Mouse (Mus musculus) heart, adult 9 months (tissue): ENCODE results near the gene Mical1.
A peak's percentile ranks its signal among the peaks of the same experiment; 100 is the strongest.

Experiments
- DNase-seq, 2 experiments: peaks; one replicate each; pipeline ENCODE4 v3.0.0; 2022; ENCODE audit warnings: low spot score in 2 of 2

The Mical1 gene

GRCm38 (mm10) chr10:41476171-41477017, at the start of gene Mical1:
TSS of gene Mical1 (plus strand) at chr10:41476314.
- DNase-seq: peak; percentile 72 to 78

- no peak for DNase-seq
Measured at GRCm38 (mm10) chr10:41426368-41426767, 49.7 kb upstream of the Mical1 start.

DNA sequence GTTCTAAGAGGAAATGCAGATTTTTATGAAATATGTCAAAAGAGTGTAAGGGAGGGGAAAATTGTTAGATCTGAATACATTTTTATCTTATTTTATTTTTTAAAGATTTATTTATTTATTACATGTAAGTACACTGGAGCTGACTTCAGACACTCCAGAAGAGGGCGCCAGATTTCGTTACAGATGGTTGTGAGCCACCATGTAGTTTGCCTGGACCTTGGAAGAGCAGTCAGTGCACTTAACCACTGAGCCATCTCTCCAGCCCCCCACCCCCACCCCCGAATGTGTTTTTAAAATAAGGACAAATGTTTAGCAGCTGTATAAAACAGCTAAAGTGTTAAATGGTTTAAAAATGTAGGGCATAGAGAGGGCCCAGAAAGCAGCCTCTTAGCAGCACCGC, 41.5 kb upstream of the Mical1 start:
- peak; percentile 18 to 49 for DNase-seq

DNA sequence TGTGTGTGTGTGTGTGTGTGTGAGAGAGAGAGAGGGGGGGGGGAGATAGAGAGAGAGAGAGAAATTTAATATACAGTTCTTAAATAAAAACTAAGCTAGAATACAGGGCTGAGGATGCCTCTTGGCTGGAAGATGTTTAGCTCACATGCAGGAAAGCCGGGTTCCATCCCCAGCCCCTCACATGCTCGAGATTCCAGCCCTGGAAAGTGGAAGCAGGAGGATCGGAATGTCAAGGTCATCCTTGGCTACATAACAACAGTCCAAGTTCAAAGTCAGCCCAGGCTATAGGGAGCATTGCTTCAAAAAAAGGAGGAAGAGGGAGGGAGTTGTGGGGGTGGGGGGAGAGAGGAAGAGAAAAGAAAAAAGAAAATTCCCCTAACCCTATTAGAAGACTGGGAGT, 41.0 kb upstream of the Mical1 start:
- no peak for DNase-seq

DNA sequence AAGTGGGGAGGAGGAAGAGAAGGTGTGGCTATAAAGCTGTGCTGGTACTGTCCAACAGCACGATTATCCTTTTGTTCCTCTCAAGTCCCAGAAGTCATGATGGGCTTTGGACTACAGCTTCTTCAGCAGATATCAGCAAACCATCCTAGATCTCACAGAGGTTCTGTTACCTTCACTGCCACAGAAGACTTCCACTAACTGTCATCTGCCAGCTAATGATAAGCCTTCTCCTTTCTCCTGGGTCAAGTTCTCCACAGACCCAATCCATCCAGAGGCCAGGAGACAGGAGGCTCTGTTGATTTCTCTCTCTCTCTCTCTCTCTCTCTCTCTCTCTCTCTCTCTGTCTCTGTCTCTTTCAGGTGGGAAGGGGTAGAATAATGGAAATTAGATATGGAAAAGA, 27.9 kb upstream of the Mical1 start:
- DNase-seq: no peak

GRCm38 (mm10) chr10:41449684-41450083, 26.4 kb upstream of the Mical1 start:
- DNase-seq: no peak

GRCm38 (mm10) chr10:41450137-41450670, 25.9 kb upstream of the Mical1 start, which contains the start of gene Zbtb24:
TSS of gene Zbtb24 (plus strand) at chr10:41450383.
- DNase-seq: peak; percentile 94 to 95

DNA sequence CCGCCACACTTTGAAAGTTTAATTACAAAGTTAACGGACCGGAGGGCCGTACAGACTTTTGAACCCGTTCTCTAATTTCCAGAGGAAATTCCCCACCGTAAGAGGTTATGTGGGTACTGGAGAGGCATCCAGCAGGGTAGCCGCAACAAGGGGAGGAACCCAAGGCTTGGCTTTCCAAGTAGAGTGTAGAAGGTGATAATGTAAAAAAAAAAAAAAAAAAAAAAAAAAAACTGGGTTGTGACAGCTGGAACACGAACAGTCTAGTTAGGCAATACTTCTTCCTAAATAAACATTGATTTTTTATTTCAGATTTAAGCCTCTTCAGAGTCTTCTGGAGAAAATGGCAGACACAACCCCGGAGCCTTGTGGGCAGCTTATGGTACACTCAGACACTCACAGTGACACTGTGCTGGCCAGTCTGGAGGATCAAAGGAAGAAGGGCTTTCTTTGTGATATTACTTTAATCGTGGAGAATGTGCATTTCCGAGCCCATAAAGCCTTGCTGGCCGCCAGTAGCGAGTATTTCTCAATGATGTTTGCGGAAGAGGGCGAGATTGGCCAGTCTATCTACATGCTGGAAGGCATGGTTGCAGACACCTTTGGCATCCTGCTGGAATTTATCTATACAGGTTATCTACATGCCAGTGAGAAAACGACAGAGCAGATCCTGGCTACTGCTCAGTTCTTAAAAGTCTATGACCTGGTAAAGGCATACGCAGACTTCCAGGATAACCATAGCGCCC, 25.2 kb upstream of the Mical1 start:
- DNase-seq: no peak

- no peak for DNase-seq
Measured at GRCm38 (mm10) chr10:41451656-41452055, 24.5 kb upstream of the Mical1 start.

- DNase-seq: no peak
Measured at GRCm38 (mm10) chr10:41452791-41453190, 23.3 kb upstream of the Mical1 start.

GRCm38 (mm10) chr10:41459990-41460389, 16.1 kb upstream of the Mical1 start:
- DNase-seq: no peak

DNA sequence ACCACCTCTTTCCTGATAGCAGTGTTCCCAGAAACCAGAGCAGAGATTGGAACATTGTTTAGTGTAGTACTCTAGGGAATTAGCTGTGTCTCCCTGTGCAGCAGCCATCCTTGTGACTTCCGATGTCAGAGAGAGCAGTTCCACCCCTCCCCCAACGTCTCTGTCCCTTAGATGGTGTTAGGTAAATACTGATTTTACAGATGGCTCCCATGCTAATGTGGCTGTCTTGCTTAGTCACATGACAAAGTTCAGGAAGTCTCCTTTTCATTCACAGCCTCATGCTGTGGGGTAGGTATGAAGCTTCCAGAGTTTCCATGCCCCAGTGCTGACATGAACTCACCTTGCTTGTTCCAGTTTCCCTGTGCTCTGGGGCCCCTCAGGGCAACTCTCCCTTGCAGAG, 15.6 kb upstream of the Mical1 start:
- DNase-seq: no peak

GRCm38 (mm10) chr10:41461057-41461722, 14.9 kb upstream of the Mical1 start:
- DNase-seq: no peak

DNA sequence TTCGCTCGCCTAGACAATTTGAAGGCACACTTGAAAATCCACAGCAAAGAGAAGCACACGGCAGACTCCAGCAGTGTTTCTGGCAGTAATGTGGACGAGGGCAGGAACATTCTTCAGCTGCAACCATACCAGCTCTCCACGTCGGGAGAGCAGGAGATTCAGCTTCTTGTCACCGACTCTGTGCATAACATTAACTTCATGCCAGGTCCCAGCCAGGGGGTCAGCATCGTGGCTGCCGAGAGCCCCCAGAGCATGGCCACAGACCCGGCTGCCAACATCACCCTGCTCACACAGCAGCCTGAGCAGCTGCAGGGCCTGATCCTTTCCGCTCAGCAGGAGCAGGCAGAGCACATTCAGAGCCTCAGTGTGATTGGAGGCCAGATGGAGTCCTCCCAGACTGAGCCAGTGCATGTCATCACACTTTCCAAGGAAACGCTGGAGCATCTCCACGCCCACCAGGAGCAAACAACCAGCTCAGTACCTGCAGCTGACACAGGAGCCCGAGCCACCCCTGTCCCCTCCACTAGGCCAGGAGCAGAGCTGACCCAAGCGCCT, 11.6 kb upstream of the Mical1 start:
- no peak for DNase-seq

- no peak for DNase-seq
Measured at GRCm38 (mm10) chr10:41467325-41467724, 8.8 kb upstream of the Mical1 start.

DNA sequence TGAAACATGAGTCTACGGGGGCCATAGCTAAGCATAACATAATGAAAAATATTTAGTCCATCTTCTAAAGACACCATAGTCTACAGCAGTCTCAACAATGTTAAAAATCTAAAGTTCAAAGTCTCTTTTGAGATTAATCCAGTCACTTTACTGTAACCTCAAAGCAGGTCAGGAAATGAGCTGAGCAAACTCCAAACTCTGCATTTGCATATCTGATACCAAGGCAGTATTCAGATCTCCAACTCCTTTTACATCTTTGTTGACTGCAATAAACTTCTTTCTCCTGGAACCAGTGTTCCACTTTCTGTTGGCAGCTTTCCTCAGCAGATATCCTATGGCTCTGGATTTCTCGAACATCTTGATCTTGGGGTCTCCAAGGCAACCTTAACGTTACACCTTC, 5.4 kb upstream of the Mical1 start:
- no peak for DNase-seq

- no peak for DNase-seq
Measured at GRCm38 (mm10) chr10:41472534-41472933, 3.6 kb upstream of the Mical1 start.

GRCm38 (mm10) chr10:41472962-41473481, 3.1 kb upstream of the Mical1 start:
- DNase-seq: no peak

- peak; percentile 69 to 81 for DNase-seq
Measured at GRCm38 (mm10) chr10:41473782-41474468, 2.2 kb upstream of the Mical1 start.

DNA sequence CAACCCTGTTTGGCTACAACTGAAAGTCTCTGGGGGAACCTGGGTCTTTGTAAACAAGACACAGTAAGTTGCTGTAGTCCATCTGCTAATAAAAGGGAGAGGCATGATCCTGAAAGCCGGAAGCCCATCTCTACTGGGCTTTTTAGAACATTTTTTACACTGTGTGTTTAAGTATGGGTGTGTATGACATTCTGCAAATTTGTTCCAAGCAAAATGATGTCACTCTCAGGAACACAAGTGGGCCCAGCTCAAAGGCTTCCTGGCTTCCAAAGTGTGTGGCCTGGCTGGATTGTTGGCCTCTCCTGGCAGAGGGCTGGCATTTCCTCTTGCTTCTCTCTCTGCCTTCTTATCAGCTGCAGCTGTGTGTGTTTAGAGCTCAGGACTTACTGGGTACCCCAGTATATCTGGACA, 1.1 kb upstream of the Mical1 start:
- peak; percentile 59 to 65 for DNase-seq

- no peak for DNase-seq
Measured at GRCm38 (mm10) chr10:41477018-41477277, 834 bp downstream of the Mical1 start.
